Mouse (Mus musculus) adrenal gland, adult 8-10 months (tissue): Measurements from ENCODE around the gene Lag3. TPM values are rescaled to one million over a fixed set of nuclear protein-coding genes. Genes with fewer than 3 reads are reported as not detected.

Experiments used
- DNase-seq: peaks from one replicate; pipeline ENCODE4 v3.0.0; 2022
- total RNA-seq, 4 experiments: library from RNA; stranded (reverse); gene quantifications; 2 replicates each; pipeline ENCODE4 v1.2.4; 2022

Lag3 gene
- total RNA-seq, 4 experiments from 2014 or later = 1.1 to 2.7 (median 1.2) TPM

DNA sequence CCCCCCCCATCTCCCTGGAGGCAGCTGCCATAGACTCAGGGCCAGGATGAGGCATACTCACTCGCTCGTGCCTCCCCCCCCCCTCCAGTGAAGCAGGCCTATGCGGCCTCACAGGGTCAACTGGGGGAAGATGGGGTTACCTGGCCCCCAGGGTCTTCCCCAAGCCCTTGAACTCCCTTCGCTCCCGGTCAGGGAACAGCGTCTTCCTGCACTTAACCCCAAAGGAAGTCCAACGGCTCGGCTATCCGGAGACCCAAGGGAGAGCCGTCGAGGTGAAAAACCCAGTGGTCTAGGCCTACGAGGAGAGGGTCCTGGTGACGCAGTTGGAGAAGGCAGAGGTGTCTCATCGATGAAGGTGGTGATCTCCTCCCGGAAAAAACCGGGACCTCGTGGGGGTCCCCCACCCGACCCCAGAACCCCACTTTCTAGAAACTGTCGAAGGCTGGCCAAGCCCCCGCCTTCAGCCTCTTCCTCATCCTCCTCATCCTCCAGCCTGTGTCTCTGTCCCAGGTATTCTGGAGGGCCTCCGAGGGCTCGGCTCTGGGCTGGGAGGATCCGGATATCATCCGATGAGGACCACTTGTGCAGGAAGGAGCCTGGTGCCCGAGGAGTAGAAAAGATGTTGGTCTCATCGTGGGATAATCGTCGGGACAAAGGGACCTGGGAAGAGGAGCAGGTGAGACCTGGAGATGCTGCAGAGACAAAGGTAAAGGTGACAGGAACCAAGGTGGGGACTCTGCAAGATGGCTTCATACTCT, 52.8 kb downstream of the Lag3 start:
- no peak for DNase-seq

DNA sequence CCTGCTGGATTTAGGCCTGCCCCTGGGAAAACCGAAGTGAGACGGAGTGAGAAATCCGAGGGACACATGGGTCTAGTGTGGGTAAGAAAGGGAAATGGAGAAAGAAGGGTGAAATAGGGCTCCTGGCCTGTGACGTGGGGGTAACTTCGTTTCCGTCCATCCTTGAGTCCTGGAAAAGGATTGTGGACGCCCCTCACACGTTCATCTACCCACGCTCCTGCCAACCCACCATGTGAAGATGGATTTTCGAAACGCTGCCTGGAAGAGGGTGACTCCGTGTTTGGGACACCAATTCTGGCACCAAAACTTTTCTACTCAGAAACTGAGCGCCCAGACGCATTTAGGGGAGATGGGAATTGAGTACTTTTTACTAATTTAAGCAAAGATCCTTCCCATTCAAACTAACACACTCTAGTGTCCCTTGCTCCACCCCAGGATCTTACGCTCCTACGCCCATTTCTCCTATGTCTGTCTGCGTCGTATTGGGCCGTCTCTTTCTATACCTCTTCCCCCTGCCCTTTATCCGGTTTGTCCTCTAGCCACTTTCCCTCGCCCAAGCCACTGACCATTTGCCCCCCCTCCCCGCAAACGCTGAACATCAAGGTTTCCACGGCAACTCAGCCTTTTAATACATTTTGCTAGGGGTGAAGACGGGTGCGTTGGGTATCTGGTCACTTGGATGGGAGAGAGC, 53.5 kb downstream of the Lag3 start:
- DNase-seq = no peak

DNA sequence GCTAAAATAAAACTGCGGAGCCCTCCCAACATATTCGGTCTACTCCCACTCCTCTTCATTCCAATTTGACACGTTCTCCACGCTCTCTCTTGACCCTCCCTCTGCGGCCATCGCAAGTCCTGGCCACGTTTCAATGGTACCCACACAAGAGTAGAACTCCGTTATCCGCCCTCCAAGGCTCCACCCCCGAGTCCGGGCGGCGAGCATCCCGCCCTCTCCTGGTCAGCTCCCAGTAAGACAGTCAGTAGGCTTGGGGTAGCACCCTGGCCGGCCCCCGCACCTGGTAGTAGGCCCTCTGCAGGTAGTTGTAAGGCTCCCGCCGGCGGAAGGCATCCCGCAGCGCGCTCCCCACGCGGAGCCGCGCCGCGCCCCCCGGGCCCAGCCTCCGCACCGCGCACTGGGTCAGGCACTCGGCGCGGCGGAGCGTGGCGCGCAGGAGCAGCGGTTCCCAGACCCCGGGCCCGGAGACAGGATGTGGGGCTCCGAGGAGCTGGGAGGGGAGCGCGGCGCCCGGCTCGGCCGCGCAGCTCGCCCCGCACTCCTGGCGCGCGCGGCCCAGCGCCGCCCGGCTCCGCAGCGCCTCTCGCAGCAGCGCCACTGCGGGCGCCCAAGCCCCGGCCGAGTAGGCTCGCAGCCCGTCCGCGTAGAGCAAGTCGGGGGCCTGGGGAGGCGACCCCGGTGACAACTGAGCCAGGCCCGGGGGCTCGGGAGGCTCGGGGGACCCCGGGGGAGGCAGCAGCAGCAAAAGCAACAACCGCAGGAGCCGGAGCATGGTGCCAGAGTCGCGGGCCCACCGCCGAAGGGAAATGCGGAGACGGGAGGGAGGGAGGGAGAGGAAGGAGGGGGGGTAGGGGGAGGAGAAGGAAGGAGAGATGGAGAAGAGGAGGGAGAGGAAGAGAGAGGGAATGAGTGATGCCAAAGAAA, 54.3 kb downstream of the Lag3 start, which contains the start of gene P3h3:
Gene P3h3, minus strand, starts transcription at position 837 of the 924 bp plus-strand sequence.
- peak; percentile 72 for DNase-seq

DNA sequence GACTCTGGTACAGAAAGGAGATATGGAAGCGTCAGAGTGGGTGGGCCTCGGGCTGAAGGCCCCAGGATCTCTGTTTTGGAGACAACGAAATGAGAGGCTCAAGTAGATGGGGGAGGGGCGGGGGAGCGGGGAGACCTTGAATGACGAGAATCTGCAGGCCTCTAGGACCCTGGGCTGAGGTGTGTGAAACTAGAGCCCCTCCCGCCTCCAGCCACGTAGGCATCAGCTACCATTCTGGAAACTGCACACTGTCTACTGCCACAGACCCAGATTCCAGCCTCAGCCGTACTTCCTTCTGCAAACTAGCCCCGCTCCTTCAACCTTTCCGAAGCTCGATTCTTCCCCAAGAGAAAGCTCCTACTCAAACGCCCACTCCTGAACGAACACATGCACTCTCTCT, 55.2 kb downstream of the Lag3 start:
- no peak for DNase-seq

DNA sequence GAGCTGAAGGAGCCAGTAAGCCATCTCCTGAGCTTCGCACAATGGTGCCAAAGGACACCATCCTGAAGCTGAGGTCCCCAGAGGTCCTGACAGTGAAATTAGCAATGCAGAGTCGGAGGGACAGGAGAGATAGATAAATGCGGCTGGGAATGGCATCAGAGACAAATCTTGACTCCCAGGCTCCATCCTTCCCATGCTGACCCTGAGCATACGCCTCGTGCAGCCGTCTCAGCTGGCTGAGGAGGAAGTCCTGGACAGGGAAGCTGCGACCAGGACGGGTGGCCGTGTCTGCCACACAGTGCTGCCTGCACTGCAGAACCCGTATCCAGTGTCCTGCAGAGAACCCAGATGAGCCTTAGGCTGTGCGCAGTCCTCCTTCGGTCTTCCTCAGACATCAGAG, 56.9 kb downstream of the Lag3 start:
- DNase-seq = no peak

Other genes with a start within 250 kb of the Lag3 start
- gene Lpcat3, start 248.7 kb downstream of the Lag3 start, total RNA-seq = 100 to 1,000 TPM in 1 of 4 experiments, 10 to 100 TPM in 3; 75.1 to 111 (median 90.7) TPM
- gene Emg1, start 199.5 kb downstream of the Lag3 start, total RNA-seq = 10 to 100 TPM; 81.9 to 100.0 (median 86.2) TPM
- 100 to 1,000 TPM; 255 to 303 (median 272) TPM for gene Phb2, start 199.4 kb downstream of the Lag3 start, total RNA-seq
- 10 to 100 TPM; 14.1 to 21.6 (median 15.0) TPM for gene Ptpn6, start 173.0 kb downstream of the Lag3 start, total RNA-seq
- 100 to 1,000 TPM; 348 to 417 (median 368) TPM for gene Grcc10, start 170.3 kb downstream of the Lag3 start, total RNA-seq
- gene Gm45234, start 155.7 kb downstream of the Lag3 start, total RNA-seq = not detected
- gene Atn1, start 155.2 kb downstream of the Lag3 start, total RNA-seq = 100 to 1,000 TPM in 2 of 4 experiments, 10 to 100 TPM in 2; 68.7 to 111 (median 97.1) TPM
- gene Eno2, start 142.0 kb downstream of the Lag3 start, total RNA-seq = 10 to 100 TPM; 23.0 to 74.2 (median 42.8) TPM
- 1 to 10 TPM in 2 of 4 experiments, under 1 TPM in 2; 0.52 to 3.6 (median 1.0) TPM for gene Lrrc23, start 132.0 kb downstream of the Lag3 start, total RNA-seq
- 10 to 100 TPM; 27.0 to 37.4 (median 33.6) TPM for gene Spsb2, start 103.0 kb downstream of the Lag3 start, total RNA-seq
- 100 to 1,000 TPM; 448 to 531 (median 475) TPM for gene Tpi1, start 97.4 kb downstream of the Lag3 start, total RNA-seq
- 100 to 1,000 TPM; 134 to 158 (median 154) TPM for gene Usp5, start 82.2 kb downstream of the Lag3 start, total RNA-seq
- 1 to 10 TPM; 1.9 to 4.4 (median 2.7) TPM for gene Cdca3, start 82.2 kb downstream of the Lag3 start, total RNA-seq
- gene Gnb3, start 71.4 kb downstream of the Lag3 start, total RNA-seq = 10 to 100 TPM in 3 of 4 experiments, 1 to 10 TPM in 1; 8.9 to 18.5 (median 14.5) TPM
- 10 to 100 TPM; 26.2 to 43.9 (median 35.3) TPM for gene P3h3, start 54.0 kb downstream of the Lag3 start, total RNA-seq
- 1 to 10 TPM in 3 of 4 experiments, under 1 TPM in 1; 0.32 to 2.2 (median 1.6) TPM for gene Gpr162, start 47.7 kb downstream of the Lag3 start, total RNA-seq
- gene Cd4, start 23.5 kb downstream of the Lag3 start, total RNA-seq = under 1 TPM; 0.40 to 0.83 (median 0.46) TPM
- gene Ptms, start 8.4 kb upstream of the Lag3 start, total RNA-seq = 100 to 1,000 TPM; 741 to 843 (median 768) TPM
- gene Mlf2, start 19.7 kb upstream of the Lag3 start, total RNA-seq = 100 to 1,000 TPM; 277 to 296 (median 287) TPM
- gene Cops7a, start 53.8 kb upstream of the Lag3 start, total RNA-seq = 100 to 1,000 TPM; 130 to 160 (median 147) TPM
- gene Pianp, start 85.0 kb upstream of the Lag3 start, total RNA-seq = 1 to 10 TPM in 3 of 4 experiments, under 1 TPM in 1; 0.81 to 3.8 (median 1.9) TPM
- 10 to 100 TPM; 46.9 to 87.0 (median 56.5) TPM for gene Zfp384, start 97.4 kb upstream of the Lag3 start, total RNA-seq
- gene Ing4, start 128.1 kb upstream of the Lag3 start, total RNA-seq = 10 to 100 TPM; 62.7 to 74.3 (median 72.6) TPM
- 10 to 100 TPM in 1 of 4 experiments, 1 to 10 TPM in 3; 6.9 to 12.1 (median 9.1) TPM for gene Acrbp, start 138.0 kb upstream of the Lag3 start, total RNA-seq
- 1 to 10 TPM in 1 of 4 experiments, under 1 TPM in 3; 0.73 to 1.3 (median 0.83) TPM for gene Lpar5, start 156.2 kb upstream of the Lag3 start, total RNA-seq
- 100 to 1,000 TPM; 140 to 272 (median 202) TPM for gene Chd4, start 184.3 kb upstream of the Lag3 start, total RNA-seq
- 10 to 100 TPM; 41.6 to 48.8 (median 43.4) TPM for gene Nop2, start 220.2 kb upstream of the Lag3 start, total RNA-seq
- gene Iffo1, start 233.5 kb upstream of the Lag3 start, total RNA-seq = 10 to 100 TPM; 15.2 to 60.0 (median 37.1) TPM